Mouse (Mus musculus): ENCODE data around the gene St5. TPM values are rescaled to one million over a fixed set of nuclear protein-coding genes. Genes with fewer than 3 reads are reported as not detected.
A peak's percentile ranks its signal among the peaks of the same experiment; 100 is the strongest.

St5 gene
- polyA plus RNA-seq, 1 experiment from 2014 or later, result 11.0 TPM

GRCm38 (mm10) chr7:109690101-109690500, 13.3 kb downstream of the St5 start:
- Histone ChIP-seq H3K27me3 (replicated peaks; ENCODE audit: control insufficient read depth, insufficient read depth, low read length) (no peaks in the 10 kb centered on the region), H3K36me3 (ENCODE audit: control insufficient read depth, insufficient read depth, low read length) (no peaks in the 10 kb centered on the region), H3K4me3 (ENCODE audit: low read depth, low read length) (no peak overlapping the region), H3K4me2 (ENCODE audit: low read length) (no peak overlapping the region), H3K9ac (ENCODE audit: low read length) (no peak overlapping the region), H3K27ac (ENCODE audit: low read depth, low read length) (no peak overlapping the region), H3K9me3 (replicated peaks; ENCODE audit: control insufficient read depth, low read length) (no peaks in the 10 kb centered on the region), H3K4me1 (ENCODE audit: control insufficient read depth, insufficient read depth, low read length) (no peaks in the 10 kb centered on the region)
- WGBS, result 86% methylated on average over 3 of the region's 3 CpGs
- ATAC-seq (no peak), DNase-seq (ENCODE audit: low spot score) (no peak)

GRCm38 (mm10) chr7:109686585-109687128, 16.7 kb downstream of the St5 start:
- no peaks in the 10 kb centered on the region for H3K9me3 ChIP-seq (replicated peaks; ENCODE audit: control insufficient read depth, low read length)
- H3K4me1 ChIP-seq (ENCODE audit: control insufficient read depth, insufficient read depth, low read length), result no peaks in the 10 kb centered on the region
- ATAC-seq, result no peak; the same call in 1 of the 2 replicates
- H3K9ac ChIP-seq (ENCODE audit: low read length), result no peak overlapping the region
- DNase-seq (ENCODE audit: low spot score), result peak; percentile 51
- no peaks in the 10 kb centered on the region for H3K36me3 ChIP-seq (ENCODE audit: control insufficient read depth, insufficient read depth, low read length)
- no peak overlapping the region for H3K4me3 ChIP-seq (ENCODE audit: low read depth, low read length)
- no peak overlapping the region for H3K27ac ChIP-seq (ENCODE audit: low read depth, low read length)
- 13% methylated on average over 9 of the region's 9 CpGs for WGBS
- H3K27me3 ChIP-seq (replicated peaks; ENCODE audit: control insufficient read depth, insufficient read depth, low read length), result no peaks in the 10 kb centered on the region
- H3K4me2 ChIP-seq (ENCODE audit: low read length), result no peak overlapping the region

DNA sequence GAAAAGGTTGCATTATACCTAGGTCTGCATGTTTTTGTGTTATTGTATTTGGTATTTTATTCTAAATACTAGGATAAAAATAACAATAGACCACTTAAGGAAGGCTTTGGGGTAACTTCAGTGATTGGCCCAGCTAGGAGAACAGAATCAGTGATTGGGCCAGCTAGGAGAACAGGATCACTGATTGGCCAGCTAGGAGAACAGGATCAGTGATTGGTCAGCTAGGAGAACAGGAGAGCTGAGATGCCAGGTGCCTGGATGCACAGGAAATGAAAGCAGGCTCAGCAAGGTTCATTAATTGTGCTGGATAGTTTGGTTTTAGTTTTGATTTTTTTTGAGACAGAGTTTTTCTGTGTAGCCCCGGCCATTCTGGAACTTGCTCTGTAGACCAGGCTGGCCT, 22.5 kb downstream of the St5 start:
- H3K4me1 ChIP-seq (ENCODE audit: control insufficient read depth, insufficient read depth, low read length), result no peaks in the 10 kb centered on the region
- H3K4me2 ChIP-seq (ENCODE audit: low read length), result no peak overlapping the region
- 89% methylated on average over 1 of the region's 1 CpGs for WGBS
- H3K36me3 ChIP-seq (ENCODE audit: control insufficient read depth, insufficient read depth, low read length), result no peaks in the 10 kb centered on the region
- DNase-seq (ENCODE audit: low spot score) (no peak), ATAC-seq (no peak)
- H3K4me3 ChIP-seq (ENCODE audit: low read depth, low read length), result no peak overlapping the region
- no peak overlapping the region for H3K9ac ChIP-seq (ENCODE audit: low read length)
- H3K27ac ChIP-seq (ENCODE audit: low read depth, low read length), result no peak overlapping the region
- H3K9me3 ChIP-seq (replicated peaks; ENCODE audit: control insufficient read depth, low read length), result no peaks in the 10 kb centered on the region
- H3K27me3 ChIP-seq (replicated peaks; ENCODE audit: control insufficient read depth, insufficient read depth, low read length), result no peaks in the 10 kb centered on the region

GRCm38 (mm10) chr7:109680284-109680683, 23.1 kb downstream of the St5 start:
- no peaks in the 10 kb centered on the region for H3K9me3 ChIP-seq (replicated peaks; ENCODE audit: control insufficient read depth, low read length)
- H3K4me3 ChIP-seq (ENCODE audit: low read depth, low read length), result no peak overlapping the region
- no peaks in the 10 kb centered on the region for H3K36me3 ChIP-seq (ENCODE audit: control insufficient read depth, insufficient read depth, low read length)
- no peaks in the 10 kb centered on the region for H3K27me3 ChIP-seq (replicated peaks; ENCODE audit: control insufficient read depth, insufficient read depth, low read length)
- ATAC-seq (no peak), DNase-seq (ENCODE audit: low spot score) (no peak)
- no peak overlapping the region for H3K9ac ChIP-seq (ENCODE audit: low read length)
- H3K27ac ChIP-seq (ENCODE audit: low read depth, low read length), result no peak overlapping the region
- H3K4me1 ChIP-seq (ENCODE audit: control insufficient read depth, insufficient read depth, low read length), result no peaks in the 10 kb centered on the region
- H3K4me2 ChIP-seq (ENCODE audit: low read length), result no peak overlapping the region
- WGBS, result 87% methylated on average over 2 of the region's 2 CpGs

DNA sequence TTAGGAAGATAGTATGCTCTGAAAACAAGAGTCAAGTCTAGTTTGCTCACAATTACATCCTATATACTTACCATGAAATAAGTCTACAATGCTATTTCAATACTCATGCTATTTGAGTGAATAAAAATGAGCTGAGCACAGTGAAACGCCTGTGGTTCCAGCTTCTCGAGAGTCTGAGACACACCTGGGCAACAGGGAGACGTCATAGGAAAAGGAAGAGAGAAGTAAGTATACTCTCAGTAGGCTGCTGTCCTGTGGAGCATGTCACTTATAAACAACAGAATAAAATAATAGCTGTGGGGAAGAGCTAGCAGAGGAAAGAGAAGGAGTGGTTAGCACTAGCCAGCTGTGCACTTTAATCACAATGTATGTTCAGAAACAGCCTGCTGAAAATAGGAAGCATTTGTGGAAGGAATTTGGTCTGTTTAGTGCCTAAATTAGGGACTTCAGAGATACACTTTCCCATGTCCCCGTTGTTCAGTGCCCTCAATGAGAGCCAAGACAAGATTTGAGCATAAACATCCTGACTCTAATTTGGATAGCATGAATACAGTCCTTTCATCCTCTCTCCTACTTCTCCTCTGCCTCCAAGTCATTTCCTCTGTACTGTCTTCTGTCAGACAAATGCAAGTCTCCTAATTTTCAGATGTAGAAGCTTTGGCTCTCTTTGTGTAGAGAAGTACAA, 28.3 kb downstream of the St5 start:
- Histone ChIP-seq H3K4me2 (ENCODE audit: low read length) (no peak overlapping the region), H3K27ac (ENCODE audit: low read depth, low read length) (no peak overlapping the region), H3K9ac (ENCODE audit: low read length) (no peak overlapping the region), H3K36me3 (ENCODE audit: control insufficient read depth, insufficient read depth, low read length) (no peaks in the 10 kb centered on the region), H3K27me3 (replicated peaks; ENCODE audit: control insufficient read depth, insufficient read depth, low read length) (no peaks in the 10 kb centered on the region), H3K9me3 (replicated peaks; ENCODE audit: control insufficient read depth, low read length) (no peaks in the 10 kb centered on the region), H3K4me3 (ENCODE audit: low read depth, low read length) (no peak overlapping the region), H3K4me1 (ENCODE audit: control insufficient read depth, insufficient read depth, low read length) (peaks cover 6% of the 10 kb centered on the region; the same call in 1 of the 2 replicates)
- no peak for ATAC-seq
- no peak for DNase-seq (ENCODE audit: low spot score)
- WGBS, result 76% methylated on average over 4 of the region's 4 CpGs

- Histone ChIP-seq H3K4me2 (ENCODE audit: low read length) (peak overlapping the region; percentile 93), H3K27me3 (replicated peaks; ENCODE audit: control insufficient read depth, insufficient read depth, low read length) (no peaks in the 10 kb centered on the region), H3K27ac (ENCODE audit: low read depth, low read length) (peak overlapping the region; percentile 64; the same call in 1 of the 2 replicates), H3K9me3 (replicated peaks; ENCODE audit: control insufficient read depth, low read length) (no peaks in the 10 kb centered on the region), H3K4me1 (ENCODE audit: control insufficient read depth, insufficient read depth, low read length) (peaks cover 6% of the 10 kb centered on the region; the same call in 1 of the 2 replicates), H3K9ac (ENCODE audit: low read length) (peak overlapping the region; percentile 70), H3K4me3 (ENCODE audit: low read depth, low read length) (peak overlapping the region; percentile 50), H3K36me3 (ENCODE audit: control insufficient read depth, insufficient read depth, low read length) (no peaks in the 10 kb centered on the region)
- DNase-seq (ENCODE audit: low spot score), result peak; percentile 90
- under 1% methylated on average over 37 of the region's 44 CpGs for WGBS
- peak; percentile 94 for ATAC-seq
Observed at GRCm38 (mm10) chr7:109671581-109672471, 31.6 kb downstream of the St5 start.

GRCm38 (mm10) chr7:109669426-109670170, 33.8 kb downstream of the St5 start:
- Histone ChIP-seq H3K9ac (ENCODE audit: low read length) (no peak overlapping the region), H3K27me3 (replicated peaks; ENCODE audit: control insufficient read depth, insufficient read depth, low read length) (no peaks in the 10 kb centered on the region), H3K4me1 (ENCODE audit: control insufficient read depth, insufficient read depth, low read length) (peaks cover 6% of the 10 kb centered on the region; the same call in 1 of the 2 replicates), H3K36me3 (ENCODE audit: control insufficient read depth, insufficient read depth, low read length) (no peaks in the 10 kb centered on the region), H3K4me2 (ENCODE audit: low read length) (peak overlapping the region; percentile 6; the same call in 1 of the 2 replicates), H3K27ac (ENCODE audit: low read depth, low read length) (no peak overlapping the region), H3K4me3 (ENCODE audit: low read depth, low read length) (no peak overlapping the region), H3K9me3 (replicated peaks; ENCODE audit: control insufficient read depth, low read length) (no peaks in the 10 kb centered on the region)
- WGBS, result 83% methylated on average over 5 of the region's 5 CpGs
- DNase-seq (ENCODE audit: low spot score) (no peak), ATAC-seq (no peak)

DNA sequence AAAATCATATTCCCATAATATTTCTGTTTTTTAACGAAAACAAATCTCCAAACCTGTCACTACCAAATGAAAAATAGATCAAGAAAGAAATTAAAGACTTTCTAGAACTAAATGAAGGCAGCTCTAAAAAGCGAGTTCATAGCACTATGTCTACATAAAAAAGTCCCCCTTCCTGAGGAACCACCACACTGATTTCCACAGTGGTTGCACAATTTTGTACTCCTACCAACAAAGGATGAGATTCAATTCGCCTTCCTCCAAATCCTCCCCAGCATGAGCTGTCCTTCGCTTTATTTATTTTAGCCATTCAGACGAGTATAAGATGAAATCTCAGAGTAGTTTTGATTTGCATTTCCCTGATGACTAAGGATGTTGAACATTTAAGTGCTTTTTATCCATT, 36.7 kb downstream of the St5 start:
- Histone ChIP-seq H3K4me1 (ENCODE audit: control insufficient read depth, insufficient read depth, low read length) (peaks cover 2% of the 10 kb centered on the region; the same call in 1 of the 2 replicates), H3K9ac (ENCODE audit: low read length) (no peak overlapping the region), H3K9me3 (replicated peaks; ENCODE audit: control insufficient read depth, low read length) (no peaks in the 10 kb centered on the region), H3K4me2 (ENCODE audit: low read length) (no peak overlapping the region), H3K36me3 (ENCODE audit: control insufficient read depth, insufficient read depth, low read length) (no peaks in the 10 kb centered on the region), H3K27ac (ENCODE audit: low read depth, low read length) (no peak overlapping the region), H3K27me3 (replicated peaks; ENCODE audit: control insufficient read depth, insufficient read depth, low read length) (no peaks in the 10 kb centered on the region), H3K4me3 (ENCODE audit: low read depth, low read length) (no peak overlapping the region)
- ATAC-seq (no peak), DNase-seq (ENCODE audit: low spot score) (no peak)
- WGBS, result 84% methylated on average over 5 of the region's 5 CpGs

Measured in forebrain, embryonic 14.5 days (tissue).